Mouse (Mus musculus) layer of hippocampus, adult 9-11 months (tissue): ENCODE measurements at regions not wholly inside any gene's neighbourhood (a gene's known extent, or its start where the extent isn't known, plus 50 kb on each side); places are given as distances from the start of the nearest gene placed in this dataset.

Experiments used
- DNase-seq: peaks from one replicate; pipeline ENCODE4 v3.0.0; 2022

- DNase-seq: no peak
Observed at GRCm38 (mm10) chr2:56997500-56997899, 126.3 kb downstream of the Nr4a2 start.

DNA sequence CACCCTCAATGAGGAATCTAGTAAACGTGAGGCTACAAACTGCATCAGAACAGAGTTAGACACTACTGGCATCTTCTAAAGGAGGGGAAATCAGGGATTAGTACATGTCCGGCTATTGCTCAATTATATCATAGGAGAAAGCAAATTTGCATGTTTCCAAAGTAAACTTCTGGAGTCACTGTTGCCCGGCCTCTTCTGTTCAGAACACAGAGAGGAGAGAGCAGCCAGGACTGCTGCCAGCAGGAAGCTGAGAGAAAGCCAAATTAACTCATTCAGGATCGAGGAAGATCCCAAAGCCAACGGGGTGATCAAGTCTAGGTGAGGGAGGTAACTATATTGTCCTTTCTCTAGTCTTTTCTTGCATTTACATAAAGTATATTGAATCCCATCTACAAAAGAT lies 131.0 kb downstream of the Nr4a2 start:
- DNase-seq: no peak

DNA sequence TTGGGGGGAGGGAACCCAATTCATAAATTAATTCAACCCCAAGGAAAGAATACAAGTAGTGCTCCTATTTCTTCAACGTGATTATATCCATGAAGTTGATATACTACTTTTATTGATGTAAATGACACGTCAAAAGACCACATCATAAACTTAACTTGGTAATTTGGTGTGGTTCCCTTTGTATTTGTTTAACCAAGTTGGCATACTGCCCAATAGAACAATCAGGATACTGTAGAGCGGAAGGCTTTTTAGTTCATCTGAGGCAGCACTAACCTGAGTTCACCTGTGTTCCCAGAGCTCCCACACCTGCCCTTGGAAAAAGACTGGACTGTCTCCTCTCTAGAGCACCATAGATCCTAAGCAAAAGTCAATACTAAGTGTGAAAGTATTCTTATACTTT lies 132.0 kb downstream of the Nr4a2 start:
- DNase-seq: no peak

DNA sequence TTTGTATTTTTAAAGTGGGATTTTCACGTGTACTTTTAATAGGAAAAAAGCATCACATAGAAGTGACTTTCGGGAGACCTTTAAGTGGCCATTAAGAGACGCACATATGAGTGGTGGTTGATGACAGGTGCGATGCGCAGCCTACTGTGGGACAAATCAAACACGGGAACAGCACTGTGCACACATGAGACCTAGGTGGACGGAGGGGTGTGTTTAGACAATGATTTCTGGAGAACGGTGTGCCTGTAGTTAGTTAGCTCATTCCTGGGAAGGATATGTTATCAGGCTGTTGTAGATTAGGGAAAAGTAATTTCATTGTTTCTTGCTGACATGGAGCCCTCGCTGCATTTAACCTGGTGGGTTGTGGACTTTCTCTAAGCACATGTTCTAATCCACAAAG lies 133.0 kb downstream of the Nr4a2 start:
- no peak for DNase-seq

GRCm38 (mm10) chr2:56983167-56983566 lies 140.6 kb downstream of the Nr4a2 start:
- DNase-seq: no peak

GRCm38 (mm10) chr2:56980601-56981000 lies 143.2 kb downstream of the Nr4a2 start:
- no peak for DNase-seq

- no peak for DNase-seq
Observed at GRCm38 (mm10) chr2:56975680-56976079, 148.1 kb downstream of the Nr4a2 start.

- DNase-seq: no peak
Observed at GRCm38 (mm10) chr2:56963937-56964695, 159.7 kb downstream of the Nr4a2 start.

DNA sequence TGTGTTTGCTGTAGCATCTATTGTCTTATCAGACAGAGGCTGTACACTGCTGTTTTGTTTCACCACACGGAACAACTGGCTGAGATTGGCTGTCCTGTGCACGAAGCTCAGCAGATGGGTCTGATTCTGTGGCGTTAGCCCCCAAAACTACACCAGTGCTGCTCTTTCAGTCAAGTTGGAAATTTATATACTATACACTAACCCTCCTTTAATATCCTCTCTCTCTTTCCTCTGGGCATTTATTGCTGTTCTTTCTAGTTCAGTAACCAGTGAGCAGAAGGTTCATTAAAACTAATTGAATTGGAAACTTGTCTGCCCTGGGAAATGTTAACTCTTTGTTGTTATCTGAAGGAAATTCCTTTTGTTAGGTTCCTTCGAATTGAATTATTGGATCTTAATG lies 164.1 kb downstream of the Nr4a2 start:
- no peak for DNase-seq

DNA sequence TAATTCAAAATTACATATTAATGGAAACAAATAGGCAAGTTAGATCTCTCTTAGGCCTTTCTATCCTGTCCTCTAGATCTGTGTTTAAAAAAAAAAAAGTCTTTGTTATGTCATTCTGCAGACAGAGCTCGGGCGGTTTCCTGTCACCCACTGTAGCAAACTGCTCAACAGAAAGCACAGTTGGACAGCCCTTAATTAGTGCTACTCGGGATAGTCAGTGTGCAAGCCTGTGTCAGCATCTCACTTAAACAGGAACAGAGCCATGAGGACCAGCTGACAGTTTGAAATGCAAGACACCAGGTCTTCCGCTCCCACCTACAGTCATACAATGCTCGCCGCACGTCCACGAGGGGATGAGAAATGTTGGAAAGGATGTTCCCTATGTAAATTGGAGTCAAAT lies 170.5 kb downstream of the Nr4a2 start:
- peak; percentile 4 for DNase-seq

GRCm38 (mm10) chr2:56912531-56912930 lies 211.3 kb downstream of the Nr4a2 start:
- no peak for DNase-seq

DNA sequence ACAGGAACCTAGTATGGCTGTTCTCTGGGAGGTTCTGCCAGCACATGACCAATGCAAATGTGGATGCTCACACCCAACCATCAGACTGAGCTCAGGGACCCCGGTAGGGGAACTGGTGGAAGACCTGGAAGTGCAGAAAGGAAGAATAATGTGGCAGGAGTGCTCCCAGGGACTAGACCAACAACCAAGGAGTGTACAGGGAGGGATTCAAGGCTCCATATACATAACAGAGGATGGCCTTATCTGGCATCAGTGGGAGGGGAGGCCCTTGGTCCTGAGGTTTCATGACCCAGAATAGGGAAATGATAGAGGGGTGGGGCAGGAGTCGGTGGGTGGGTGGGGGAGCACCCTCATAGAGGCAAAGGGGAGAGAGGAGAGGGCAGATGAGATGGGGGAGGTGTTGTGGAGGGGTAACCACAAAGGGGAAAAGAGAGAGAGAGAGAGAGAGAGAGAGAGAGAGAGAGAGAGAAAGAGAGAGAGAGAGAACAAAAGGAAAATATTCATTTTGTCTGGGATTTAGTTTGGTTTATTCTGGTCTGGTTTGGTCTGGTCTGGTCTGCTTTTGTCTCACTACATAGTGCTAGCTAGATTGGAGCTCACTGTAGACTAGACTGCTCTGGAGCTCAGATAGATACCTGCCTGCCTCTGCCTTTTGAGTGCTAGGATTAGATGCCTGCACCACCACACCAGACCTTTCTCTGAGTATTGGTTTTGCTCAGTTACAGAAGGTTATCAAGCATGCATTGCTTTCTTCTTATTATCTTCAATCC lies 214.5 kb downstream of the Nr4a2 start:
- no peak for DNase-seq

DNA sequence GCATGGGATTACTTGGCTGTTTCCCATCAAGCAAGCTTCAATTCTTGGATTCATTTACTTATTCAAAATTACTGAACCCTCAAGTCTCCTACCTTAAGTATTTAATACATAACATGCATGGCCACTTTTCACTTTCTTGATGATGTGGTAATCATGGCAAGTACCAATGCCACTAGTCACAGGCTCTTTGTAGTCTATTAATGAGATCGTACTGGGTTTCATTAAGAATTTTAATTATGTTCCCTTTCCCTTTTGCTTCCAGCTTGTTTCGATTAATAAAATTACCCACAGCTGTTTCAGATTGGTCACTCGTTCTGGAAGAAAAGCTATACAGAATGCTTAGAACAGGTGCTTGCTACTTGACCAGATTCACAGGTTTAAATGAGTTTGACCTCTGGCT lies 238.6 kb downstream of the Nr4a2 start:
- no peak for DNase-seq

DNA sequence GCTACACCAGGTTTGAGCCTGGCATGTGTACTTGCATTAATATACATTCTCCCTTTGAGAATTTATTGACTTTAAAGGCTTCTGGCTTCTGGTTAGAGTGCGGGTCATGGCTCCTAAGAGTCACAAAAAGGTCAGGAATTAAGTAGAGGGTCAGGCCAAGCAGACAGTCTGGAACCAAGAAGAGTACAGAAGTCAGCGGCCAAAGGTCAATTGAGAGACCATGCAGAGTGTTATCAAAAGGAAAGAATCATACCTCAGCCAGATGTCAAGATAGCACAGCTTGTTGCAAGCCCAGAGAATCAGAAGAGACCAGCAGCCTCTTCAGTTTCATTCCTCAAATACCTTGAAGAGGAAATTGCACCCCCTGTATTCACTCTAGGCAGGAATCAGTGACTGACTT lies 263.0 kb downstream of the Nr4a2 start:
- DNase-seq: no peak

- DNase-seq: no peak
Observed at GRCm38 (mm10) chr2:56820551-56820950, 303.3 kb downstream of the Nr4a2 start.

DNA sequence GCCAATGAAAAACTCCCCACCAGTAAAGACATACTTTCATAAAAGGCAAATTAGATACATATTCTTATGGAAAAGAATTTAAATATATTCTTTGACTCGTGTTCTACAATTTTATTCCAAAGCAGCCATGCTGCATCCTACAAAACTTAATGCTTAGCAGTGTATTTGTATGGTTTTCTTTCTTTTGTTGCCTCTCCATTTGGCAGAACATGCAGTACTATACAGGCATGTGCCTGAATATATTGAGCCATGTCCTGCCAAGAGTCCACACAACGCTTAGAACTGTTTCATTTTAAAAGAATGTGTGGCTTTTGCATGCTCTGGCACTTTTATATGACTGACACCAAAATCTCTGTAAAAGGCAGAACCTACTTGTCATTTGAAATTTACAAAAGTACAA lies 339.0 kb downstream of the Nr4a2 start:
- DNase-seq: no peak
